Mouse (Mus musculus) heart, embryonic 11.5 days (tissue): ENCODE data around the gene Defb38. TPM values are rescaled to one million over a fixed set of nuclear protein-coding genes. Genes with fewer than 3 reads are reported as not detected.

Source experiments
- ATAC-seq: fragments of 200-750 bp; cut with Nextera tagmentation; replicated peaks from 2 replicates; pipeline ENCODE4 v1.8.0; 2017; ENCODE audit warnings: moderate library complexity; ENCODE audit not compliant: insufficient number of reproducible peaks, low FRiP score, low TSS enrichment
- H3K27ac ChIP-seq: fragments of 300-500 bp; sonication (generic); 2 replicates; pipeline ENCODE4 v1.5.1; 2014; ENCODE audit warnings: mild to moderate bottlenecking, low read depth, low read length
- H3K27me3 ChIP-seq: fragments of 300-500 bp; sonication (generic); 2 replicates; pipeline ENCODE4 v1.6.1; 2014; ENCODE audit warnings: mild to moderate bottlenecking, low read length, mixed read lengths; ENCODE audit not compliant: control insufficient read depth, insufficient read depth
- H3K36me3 ChIP-seq: fragments of 300-500 bp; sonication (generic); 2 replicates; pipeline ENCODE4 v1.6.1; 2014; ENCODE audit warnings: mild to moderate bottlenecking, low read length, moderate library complexity, mixed read lengths; ENCODE audit not compliant: control insufficient read depth, insufficient read depth
- H3K4me1 ChIP-seq: fragments of 300-500 bp; sonication (generic); 2 replicates; pipeline ENCODE4 v1.6.1; 2014; ENCODE audit warnings: low read length; ENCODE audit not compliant: control insufficient read depth, insufficient read depth
- H3K4me2 ChIP-seq: fragments of 300-500 bp; sonication (generic); 2 replicates; pipeline ENCODE4 v1.6.1; 2014; ENCODE audit warnings: mild to moderate bottlenecking, moderate library complexity
- H3K4me3 ChIP-seq: fragments of 300-500 bp; sonication (generic); 2 replicates; pipeline ENCODE4 v1.5.1; 2014; ENCODE audit warnings: low read depth, low read length
- H3K9ac ChIP-seq: fragments of 300-500 bp; sonication (generic); 2 replicates; pipeline ENCODE4 v1.6.1; 2014; ENCODE audit warnings: mild to moderate bottlenecking, low read depth, low read length, moderate library complexity
- H3K9me3 ChIP-seq: fragments of 300-500 bp; sonication (generic); replicated peaks from 2 replicates; pipeline ENCODE4 v1.6.1; 2016; ENCODE audit warnings: low read length; ENCODE audit not compliant: control insufficient read depth
- WGBS: fragments of 180-500 bp; shearing (Covaris S2); extraction: QIAGEN DNeasy Blood & Tissue Kit; methylation state at CpG from one replicate; pipeline ENCODE4 v1.1.7; 2014; ENCODE audit not compliant: insufficient replicate concordance; 5-methylcytosine and 5-hydroxymethylcytosine counted together
- polyA plus RNA-seq: library from polyadenylated mRNA; unstranded; fragments of >200 nt; fragmentation: Nextera tagmentation; extraction: Ambion mirVana; gene quantifications from 2 replicates; pipeline ENCODE4 v1.2.1, GENCODE M21; 2014

Gene Defb38
- polyA plus RNA-seq, result not detected in 2 replicates

GRCm38 (mm10) chr8:19026466-19026865 lies at the start of gene Defb38:
Gene Defb38, minus strand, starts transcription at chr8:19026566.
- Histone ChIP-seq H3K27me3 (no peaks in the 10 kb centered on the region), H3K4me1 (no peaks in the 10 kb centered on the region), H3K9me3 (no peaks in the 10 kb centered on the region), H3K4me2 (no peak within 1 kb of the TSS), H3K9ac (no peak within 1 kb of the TSS), H3K36me3 (no peaks in the 10 kb centered on the region), H3K27ac (no peak within 1 kb of the TSS), H3K4me3 (no peak within 1 kb of the TSS)
- 66% methylated on average over 1 of the region's 1 CpGs for WGBS
- ATAC-seq, result no peak

GRCm38 (mm10) chr8:19066013-19066412 lies 39.6 kb upstream of the Defb38 start:
- Histone ChIP-seq H3K9ac (no peak overlapping the region), H3K27ac (no peak overlapping the region), H3K4me1 (no peaks in the 10 kb centered on the region), H3K9me3 (0 out of 2 replicates have a peak, but pooled peaks cover 3% of the 10 kb centered on the region), H3K4me2 (no peak overlapping the region), H3K4me3 (no peak overlapping the region), H3K36me3 (no peaks in the 10 kb centered on the region), H3K27me3 (no peaks in the 10 kb centered on the region)
- ATAC-seq, result no peak
- WGBS, result 70% methylated on average over 2 of the region's 2 CpGs

DNA sequence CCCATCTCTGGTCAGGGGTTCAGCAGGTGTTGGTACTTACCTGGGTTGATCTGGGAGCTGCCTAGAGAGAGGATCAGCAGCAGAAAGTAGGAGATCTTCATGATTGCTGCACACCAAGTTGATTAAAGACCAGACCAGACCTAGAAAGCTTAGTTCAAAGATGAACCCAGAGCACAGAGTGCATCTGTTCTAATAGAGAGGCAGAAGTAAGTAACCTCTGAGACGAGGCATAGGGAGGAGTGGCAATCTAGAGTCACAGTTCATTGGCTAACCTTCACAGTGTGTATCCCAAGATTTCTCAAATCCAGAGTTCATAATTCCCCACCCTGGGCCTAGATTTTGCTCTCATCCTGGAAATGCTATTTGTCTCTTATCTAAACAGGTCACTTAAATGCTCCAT lies 38.3 kb upstream of the Defb38 start, which contains the start of gene Defb39:
Defb39 (minus strand) TSS at position 101 of the 400 bp plus-strand sequence.
- Histone ChIP-seq H3K27me3 (no peaks in the 10 kb centered on the region), H3K4me2 (no peak within 1 kb of the TSS), H3K4me3 (no peak within 1 kb of the TSS), H3K36me3 (no peaks in the 10 kb centered on the region), H3K27ac (no peak within 1 kb of the TSS), H3K9me3 (no peaks in the 10 kb centered on the region), H3K9ac (no peak within 1 kb of the TSS), H3K4me1 (no peaks in the 10 kb centered on the region)
- ATAC-seq, result no peak
- WGBS, result 59% methylated on average over 1 of the region's 1 CpGs

DNA sequence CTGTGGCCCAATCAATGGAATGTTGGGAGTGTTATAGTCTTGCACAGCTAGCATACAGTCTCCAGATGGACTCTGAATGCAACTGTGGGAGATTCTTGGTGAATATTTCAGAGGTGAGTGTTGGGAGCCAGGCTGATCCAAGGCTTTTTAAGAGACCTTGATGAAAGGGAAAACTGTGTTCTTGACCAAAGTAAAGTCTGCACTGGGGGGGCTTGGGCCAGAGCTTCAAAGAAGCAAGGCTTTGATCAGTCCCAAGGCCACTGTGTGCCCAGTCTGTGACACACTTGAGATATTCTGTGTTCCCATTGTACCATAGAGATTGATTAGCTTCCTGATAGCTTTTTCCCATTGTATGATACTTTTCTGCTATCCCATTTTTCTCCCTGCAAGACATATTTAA lies 36.5 kb upstream of the Defb38 start:
- Histone ChIP-seq H3K27me3 (no peaks in the 10 kb centered on the region), H3K4me1 (no peaks in the 10 kb centered on the region), H3K4me3 (no peak overlapping the region), H3K9ac (no peak overlapping the region), H3K4me2 (no peak overlapping the region), H3K9me3 (no peaks in the 10 kb centered on the region), H3K36me3 (no peaks in the 10 kb centered on the region), H3K27ac (no peak overlapping the region)
- ATAC-seq, result no peak

- Histone ChIP-seq H3K4me1 (no peaks in the 10 kb centered on the region), H3K27ac (no peak overlapping the region), H3K4me3 (no peak overlapping the region), H3K36me3 (no peaks in the 10 kb centered on the region), H3K4me2 (no peak overlapping the region), H3K9ac (no peak overlapping the region), H3K27me3 (no peaks in the 10 kb centered on the region), H3K9me3 (no peaks in the 10 kb centered on the region; the same call in 1 of the 2 replicates)
- no peak for ATAC-seq
- 87% methylated on average over 13 of the region's 14 CpGs for WGBS
Observed at GRCm38 (mm10) chr8:19045242-19045641, 18.9 kb upstream of the Defb38 start.

Other genes starting within 250 kb of the Defb38 start
- gene Defb40, start 48.3 kb downstream of the Defb38 start, polyA plus RNA-seq, result not detected in 2 replicates
- not detected in 2 replicates for gene Defb37, start 35.5 kb downstream of the Defb38 start, polyA plus RNA-seq
- not detected in 2 replicates for gene Defb39, start 38.2 kb upstream of the Defb38 start, polyA plus RNA-seq
- not detected in 2 replicates for gene Defb12, start 88.3 kb upstream of the Defb38 start, polyA plus RNA-seq
- not detected in 2 replicates for gene Defb34, start 97.2 kb upstream of the Defb38 start, polyA plus RNA-seq
- not detected in 2 replicates for gene Gm45826, start 114.2 kb upstream of the Defb38 start, polyA plus RNA-seq
- not detected in 2 replicates for gene Defb14, start 167.8 kb upstream of the Defb38 start, polyA plus RNA-seq
- not detected in 2 replicates for gene Defb4, start 172.1 kb upstream of the Defb38 start, polyA plus RNA-seq
- gene Defb6, start 198.9 kb upstream of the Defb38 start, polyA plus RNA-seq, result not detected in 2 replicates
- gene Defb46, start 213.3 kb upstream of the Defb38 start, polyA plus RNA-seq, result not detected in 2 replicates
- gene Defb5, start 221.0 kb upstream of the Defb38 start, polyA plus RNA-seq, result not detected in 2 replicates